Mouse (Mus musculus) thymus, postnatal 14 days (tissue): ENCODE results near the gene Strip2.

Experiments used
- DNase-seq: peaks from one replicate; pipeline ENCODE4 v3.0.0; 2021

Gene Strip2

DNA sequence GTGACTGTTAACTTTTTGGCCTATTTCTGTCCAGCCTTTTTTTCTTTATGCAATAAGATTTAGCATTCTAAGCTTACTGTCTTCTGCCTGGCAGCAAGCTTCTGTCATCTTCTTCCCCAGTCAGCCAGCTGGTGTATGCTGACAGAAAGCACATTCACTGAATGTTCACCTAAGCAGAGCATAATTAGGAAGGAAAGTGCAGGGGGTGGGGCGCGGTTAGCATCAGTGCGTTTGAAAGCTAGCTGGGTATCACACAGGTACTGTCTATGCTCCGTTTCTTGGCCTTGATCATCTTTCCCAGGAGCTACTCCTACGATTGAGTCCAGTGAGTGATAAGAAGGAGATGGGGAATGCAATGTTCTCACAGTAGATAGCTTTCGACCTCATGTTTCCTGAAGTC is 13.9 kb downstream of the Strip2 start:
- DNase-seq, result no peak

DNA sequence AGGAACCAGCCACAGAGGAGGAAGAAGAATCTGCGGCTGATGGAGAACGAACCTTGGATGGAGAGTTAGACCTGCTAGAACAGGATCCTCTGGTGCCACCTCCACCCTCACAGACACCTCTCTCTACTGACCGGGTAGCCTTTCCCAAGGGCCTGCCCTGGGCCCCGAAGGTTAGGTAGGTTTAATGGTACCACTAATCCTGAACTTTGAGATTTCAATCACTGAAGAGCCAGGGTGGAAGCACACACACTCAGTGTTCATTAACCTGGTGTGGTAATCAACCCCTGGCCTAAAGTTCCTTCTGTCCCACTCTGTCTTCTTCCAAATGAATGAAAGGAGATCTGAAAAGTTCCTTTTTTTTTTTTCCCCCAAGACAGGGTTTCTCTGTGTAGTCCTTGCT is 14.4 kb downstream of the Strip2 start:
- no peak for DNase-seq

GRCm38 (mm10) chr6:29935741-29936140 is 18.9 kb downstream of the Strip2 start:
- no peak for DNase-seq

- no peak for DNase-seq
Observed at GRCm38 (mm10) chr6:29940428-29940827, 23.6 kb downstream of the Strip2 start.

GRCm38 (mm10) chr6:29941036-29941435 is 24.2 kb downstream of the Strip2 start:
- DNase-seq, result no peak

- DNase-seq, result no peak
Observed at GRCm38 (mm10) chr6:29944465-29944864, 27.7 kb downstream of the Strip2 start.

DNA sequence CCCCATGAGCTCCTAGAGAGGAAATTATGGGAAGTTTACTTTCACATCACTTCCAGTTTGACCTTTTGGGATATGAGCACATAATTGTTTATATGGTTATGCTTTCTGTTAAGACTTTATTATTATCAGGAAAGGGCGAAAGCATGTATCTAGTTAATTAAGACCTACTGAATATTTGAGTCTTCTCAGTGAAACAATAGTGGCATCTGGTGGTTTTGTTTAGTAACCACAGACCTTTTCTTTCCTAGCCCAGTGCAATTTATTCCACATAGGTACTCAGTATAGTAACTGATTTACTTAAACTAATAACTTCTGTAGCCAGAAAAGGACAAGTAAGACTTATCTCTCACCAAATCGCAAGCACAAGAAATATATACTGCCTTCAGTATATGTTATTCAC is 29.8 kb downstream of the Strip2 start:
- DNase-seq, result no peak

DNA sequence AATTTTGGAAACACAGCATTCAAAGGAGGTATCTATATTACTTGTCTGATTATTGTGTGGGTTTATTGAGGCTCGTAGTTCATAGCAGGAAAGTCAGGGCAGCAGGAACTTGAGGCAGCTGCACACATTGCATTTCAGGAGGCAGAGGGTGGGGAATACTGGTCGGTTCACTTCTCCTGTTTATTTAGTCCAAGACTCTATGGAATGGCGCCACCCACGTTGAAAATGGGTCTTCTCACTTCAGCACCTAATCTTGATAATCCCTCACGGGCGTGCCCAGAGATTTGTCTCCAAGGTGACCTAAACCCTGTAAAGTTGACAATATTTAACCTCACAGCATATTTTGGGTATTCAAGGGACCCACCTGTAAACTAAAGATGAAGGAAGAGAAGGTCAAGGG is 31.0 kb downstream of the Strip2 start:
- DNase-seq, result no peak

DNA sequence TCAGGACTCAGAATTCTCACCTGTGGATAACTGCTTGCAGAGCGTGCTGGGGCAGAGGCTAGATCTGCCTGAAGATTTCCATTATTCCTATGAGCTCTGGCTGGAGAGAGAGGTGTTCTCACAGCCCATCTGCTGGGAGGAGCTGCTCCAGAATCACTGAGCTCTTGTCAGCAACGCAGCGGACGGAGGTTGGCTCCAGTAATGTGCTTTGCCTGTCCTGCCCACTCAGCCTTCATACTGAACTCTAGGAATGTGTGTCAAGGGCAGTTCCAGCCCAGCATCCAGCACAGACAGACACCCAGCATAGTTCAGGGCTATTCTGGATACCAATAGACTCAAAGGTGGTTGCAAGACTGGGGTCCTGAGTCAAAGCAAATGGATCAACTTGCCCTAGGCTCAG is 39.9 kb downstream of the Strip2 start:
- DNase-seq, result no peak

- no peak for DNase-seq
Observed at GRCm38 (mm10) chr6:29958669-29959068, 41.9 kb downstream of the Strip2 start.

GRCm38 (mm10) chr6:29961081-29961480 is 44.3 kb downstream of the Strip2 start:
- no peak for DNase-seq

DNA sequence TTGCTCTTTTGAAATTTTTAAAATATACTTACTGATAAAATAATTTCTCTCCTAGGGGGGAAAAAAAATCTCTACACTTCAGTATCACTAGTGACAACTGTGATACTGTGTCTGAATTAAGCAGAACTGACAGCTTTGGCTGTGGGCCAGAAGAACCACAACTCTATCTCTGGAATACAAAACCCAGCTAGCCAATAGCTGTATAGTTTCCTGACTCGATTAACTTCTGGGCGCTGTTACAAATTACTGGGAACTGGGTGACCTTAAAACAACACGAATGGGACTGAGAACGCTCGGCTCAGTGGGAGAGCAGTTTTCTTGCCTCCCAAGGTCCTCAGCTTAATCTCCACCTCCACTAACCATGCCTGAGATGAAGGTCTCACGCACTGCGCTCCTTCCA is 51.1 kb downstream of the Strip2 start:
- no peak for DNase-seq

DNA sequence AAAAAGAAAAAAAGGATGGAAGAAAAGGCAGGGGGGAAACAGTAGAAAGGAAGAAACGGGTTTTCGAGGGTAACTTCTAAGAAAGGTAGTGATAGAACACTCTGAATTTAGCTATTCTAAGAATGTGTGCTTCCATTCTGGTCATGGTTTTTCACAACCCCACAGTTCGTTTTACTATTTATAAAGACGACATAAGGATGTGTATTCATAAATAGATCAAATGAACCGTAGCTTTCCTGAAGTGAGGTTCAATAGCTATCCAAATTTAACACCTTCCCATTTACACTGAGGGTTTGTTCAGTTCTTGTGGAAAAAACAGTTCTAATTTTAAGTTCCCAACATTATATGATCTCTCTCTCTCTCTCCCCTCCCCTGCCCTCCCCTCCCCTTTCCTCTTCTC is 56.5 kb downstream of the Strip2 start:
- DNase-seq, result no peak

- DNase-seq, result no peak
Observed at GRCm38 (mm10) chr6:29974836-29975235, 58.0 kb downstream of the Strip2 start.

DNA sequence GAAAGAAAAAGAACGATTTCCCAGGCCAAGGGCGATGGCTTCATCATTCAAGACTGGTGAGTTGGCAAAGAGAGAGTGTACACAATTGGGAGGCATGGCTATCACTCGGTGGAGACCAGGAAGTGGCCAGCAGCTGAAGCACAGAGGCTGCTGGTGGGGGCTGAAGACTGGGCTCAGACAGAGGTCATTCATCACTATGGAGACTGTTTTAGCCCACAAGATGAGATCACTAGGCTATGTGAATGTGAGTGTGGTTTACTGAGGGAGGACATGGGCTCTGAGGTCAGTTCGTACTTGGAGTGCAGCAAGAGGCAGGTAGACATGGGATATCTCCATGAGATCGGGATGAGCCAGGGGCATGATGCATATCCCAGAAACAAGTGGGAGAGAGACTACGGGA is 63.6 kb downstream of the Strip2 start:
- no peak for DNase-seq

DNA sequence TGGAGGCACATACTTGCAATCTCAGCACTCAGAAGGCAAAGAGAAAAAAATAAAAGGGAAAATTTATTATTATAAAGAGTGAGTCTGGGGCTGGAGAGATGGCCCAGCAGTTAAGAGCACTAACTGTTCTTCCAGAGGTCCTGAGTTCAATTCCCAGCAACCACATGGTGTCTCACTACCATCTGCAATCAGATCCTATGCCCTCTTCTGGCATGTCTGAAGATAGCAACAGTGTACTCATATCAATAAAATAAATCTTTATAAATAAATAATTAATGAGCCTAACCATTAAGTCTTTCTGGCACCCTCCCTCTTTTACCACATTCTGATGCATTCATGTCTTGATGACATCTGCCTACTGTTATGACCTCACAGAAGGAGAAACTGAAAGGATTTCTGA is 65.0 kb downstream of the Strip2 start:
- DNase-seq, result no peak

GRCm38 (mm10) chr6:29985058-29985498 is 68.3 kb downstream of the Strip2 start:
- DNase-seq, result peak; percentile 87

DNA sequence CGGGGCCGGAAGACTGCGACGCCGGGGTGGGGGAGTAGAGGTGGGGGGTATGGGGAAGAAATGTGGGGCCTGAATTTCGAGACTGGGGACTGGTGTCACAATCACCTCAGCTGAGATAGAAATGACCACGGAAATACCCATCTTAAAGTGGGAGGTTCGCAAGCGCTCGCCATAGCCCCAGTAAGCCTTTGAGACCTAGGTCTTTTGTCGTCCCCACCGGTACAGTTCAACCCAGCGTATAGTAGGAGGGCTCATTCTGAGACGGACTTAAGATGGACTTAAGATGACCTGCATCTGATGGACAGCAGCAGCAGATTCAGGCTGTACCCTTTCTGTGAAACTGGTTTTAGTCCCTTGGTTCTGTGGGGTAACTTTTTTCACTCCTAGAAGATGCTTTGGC is 68.7 kb downstream of the Strip2 start:
- no peak for DNase-seq

- DNase-seq, result peak; percentile 11
Observed at GRCm38 (mm10) chr6:29985986-29986385, 69.2 kb downstream of the Strip2 start.

- DNase-seq, result peak; percentile 19
Observed at GRCm38 (mm10) chr6:29987246-29987645, 70.4 kb downstream of the Strip2 start.

DNA sequence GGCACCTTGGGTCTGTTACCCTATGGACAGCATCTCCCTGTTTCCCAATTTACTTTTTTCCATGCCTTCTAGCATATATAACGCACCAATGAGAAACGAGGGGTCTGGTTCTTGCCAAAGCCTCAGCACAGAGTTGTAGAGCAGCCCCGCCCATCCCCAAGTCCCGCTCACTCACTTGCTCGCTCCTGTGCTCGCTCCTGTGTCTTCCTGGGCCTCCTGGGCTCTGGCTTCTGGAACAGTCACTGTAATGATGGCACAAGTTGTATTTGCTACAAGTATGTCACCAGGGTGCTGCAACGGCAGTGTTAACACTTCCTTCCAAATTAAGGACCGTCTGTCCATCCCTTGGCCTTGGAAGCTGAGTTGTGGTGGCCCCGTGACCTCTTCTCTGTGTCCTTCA is 81.3 kb downstream of the Strip2 start:
- DNase-seq, result no peak

GRCm38 (mm10) chr6:29998771-29999170 is 82.0 kb downstream of the Strip2 start:
- no peak for DNase-seq

GRCm38 (mm10) chr6:30002628-30003027 is 85.8 kb downstream of the Strip2 start:
- no peak for DNase-seq

DNA sequence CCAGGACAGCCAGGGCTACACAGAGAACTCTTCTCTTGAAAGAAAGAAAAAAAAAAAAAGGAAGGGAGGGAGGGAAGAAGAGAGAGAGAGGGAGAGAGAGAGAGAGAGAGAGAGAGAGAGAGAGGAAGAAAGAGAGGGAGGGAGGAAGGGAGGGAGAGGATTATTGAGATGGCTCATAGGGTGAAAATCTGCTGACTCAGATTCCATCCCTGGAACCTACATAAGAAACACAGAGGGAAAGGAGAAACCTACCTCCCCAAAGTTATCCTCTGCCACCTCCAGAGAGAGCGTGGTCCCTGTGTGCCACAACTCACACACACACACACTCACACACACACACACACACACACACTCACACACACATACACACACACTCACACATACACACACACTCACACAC is 89.0 kb downstream of the Strip2 start:
- no peak for DNase-seq

- DNase-seq, result no peak
Observed at GRCm38 (mm10) chr6:30009204-30009603, 92.4 kb downstream of the Strip2 start.
